Mouse (Mus musculus) ovary, postnatal 14 days (tissue): ENCODE results near the gene March10.

Experiments
- DNase-seq: peaks from one replicate; pipeline ENCODE4 v3.0.0; 2022; ENCODE audit warnings: low spot score

Gene March10

GRCm38 (mm10) chr11:105456497-105456907, at the start of gene March10:
TSS of gene March10 (minus strand) at chr11:105456735.
- DNase-seq = peak; percentile 33

- DNase-seq = no peak
Observed at GRCm38 (mm10) chr11:105506322-105506721, 49.8 kb upstream of the March10 start.

- DNase-seq = no peak
Observed at GRCm38 (mm10) chr11:105505038-105505437, 48.5 kb upstream of the March10 start.

GRCm38 (mm10) chr11:105502311-105502710, 45.8 kb upstream of the March10 start:
- DNase-seq = no peak

- DNase-seq = no peak
Observed at GRCm38 (mm10) chr11:105497505-105497904, 41.0 kb upstream of the March10 start.

- no peak for DNase-seq
Observed at GRCm38 (mm10) chr11:105496665-105497064, 40.1 kb upstream of the March10 start.

GRCm38 (mm10) chr11:105495591-105496270, 39.2 kb upstream of the March10 start:
- DNase-seq = no peak

GRCm38 (mm10) chr11:105494786-105495369, 38.3 kb upstream of the March10 start:
- no peak for DNase-seq

GRCm38 (mm10) chr11:105492392-105492791, 35.9 kb upstream of the March10 start:
- no peak for DNase-seq

- DNase-seq = no peak
Observed at GRCm38 (mm10) chr11:105490971-105491370, 34.4 kb upstream of the March10 start.

GRCm38 (mm10) chr11:105485412-105485811, 28.9 kb upstream of the March10 start:
- DNase-seq = no peak

- no peak for DNase-seq
Observed at GRCm38 (mm10) chr11:105484993-105485392, 28.5 kb upstream of the March10 start.

GRCm38 (mm10) chr11:105482747-105483146, 26.2 kb upstream of the March10 start:
- DNase-seq = no peak

GRCm38 (mm10) chr11:105474746-105475145, 18.2 kb upstream of the March10 start:
- no peak for DNase-seq

- DNase-seq = no peak
Observed at GRCm38 (mm10) chr11:105474352-105474736, 17.8 kb upstream of the March10 start.

GRCm38 (mm10) chr11:105473716-105474351, 17.3 kb upstream of the March10 start:
- DNase-seq = no peak

GRCm38 (mm10) chr11:105472610-105473009, 16.1 kb upstream of the March10 start:
- no peak for DNase-seq

GRCm38 (mm10) chr11:105470896-105471295, 14.4 kb upstream of the March10 start:
- DNase-seq = no peak

- no peak for DNase-seq
Observed at GRCm38 (mm10) chr11:105469561-105469960, 13.0 kb upstream of the March10 start.

- DNase-seq = no peak
Observed at GRCm38 (mm10) chr11:105469091-105469507, 12.6 kb upstream of the March10 start.

GRCm38 (mm10) chr11:105468436-105468835, 11.9 kb upstream of the March10 start:
- no peak for DNase-seq

GRCm38 (mm10) chr11:105467816-105468215, 11.3 kb upstream of the March10 start:
- DNase-seq = no peak

- no peak for DNase-seq
Observed at GRCm38 (mm10) chr11:105467266-105467665, 10.7 kb upstream of the March10 start.
